In genomic region chr4:99660073-99660611, GRCm38 (mm10) we compare ENCODE assay signal across 8 mouse cellular contexts. TPM values are rescaled to one million over a fixed set of nuclear protein-coding genes. Genes with fewer than 3 reads are reported as not detected.
DNase-seq lines count a peak whose midpoint lies in the region; ATAC-seq and TF ChIP-seq lines count a peak whose summit lies in the region.

No protein-coding gene starts in this region.

- peak overlapping the region; percentile 46 for H3K4me2 ChIP-seq in heart, embryonic 12.5 days
- 0 out of 2 replicates have a peak overlapping the region, but pooled peaks have one; percentile 11 for H3K4me2 ChIP-seq in limb, embryonic 14.5 days (replicated peaks; ENCODE audit: low read depth, low read length, severe bottlenecking)

- TF ChIP-seq POLR2A in bone marrow macrophage, adult 2 months (IDR thresholded peaks at IDR 0.05; ENCODE audit: borderline replicate concordance, low read depth, low read length): no peak
- no peak for TF ChIP-seq POLR2A in limb, embryonic 14.5 days (IDR thresholded peaks at IDR 0.05; ENCODE audit: borderline replicate concordance, extremely low read depth, insufficient read depth, insufficient read length)

- no peaks in the 10 kb centered on the region for H3K4me1 ChIP-seq in bone marrow macrophage, adult 2 months (ENCODE audit: control insufficient read depth, insufficient read depth, low read length)
- peaks cover 30% of the 10 kb centered on the region for H3K4me1 ChIP-seq in heart, embryonic 12.5 days (replicated peaks)
- peaks cover 4% of the 10 kb centered on the region; the same call in 1 of the 2 replicates for H3K4me1 ChIP-seq in limb, embryonic 14.5 days (ENCODE audit: control insufficient read depth, insufficient read depth, low read length)

- ATAC-seq in heart, embryonic 12.5 days (ENCODE audit: insufficient number of reproducible peaks, low FRiP score): no peak
- ATAC-seq in limb, embryonic 14.5 days (ENCODE audit: low FRiP score, low read depth): no peak
- ATAC-seq in megakaryocyte progenitor cell, adult 5-6 weeks (replicated peaks; ENCODE audit: poor library complexity): no peak

- peaks cover 72% of the 10 kb centered on the region for H3K27me3 ChIP-seq in heart, embryonic 12.5 days (replicated peaks)
- peaks cover 95% of the 10 kb centered on the region for H3K27me3 ChIP-seq in limb, embryonic 14.5 days (ENCODE audit: control insufficient read depth, insufficient read depth, low read length)

- peak overlapping the region; percentile 27; the same call in 1 of the 2 replicates for H3K4me3 ChIP-seq in bone marrow macrophage, adult 2 months (ENCODE audit: insufficient read depth, low read length)
- peak overlapping the region; percentile 29 for H3K4me3 ChIP-seq in heart, embryonic 12.5 days
- no peak overlapping the region for H3K4me3 ChIP-seq in limb, embryonic 14.5 days (replicated peaks; ENCODE audit: low read length)

- peak; percentile 86 for DNase-seq in heart, adult 11 months
- no peak for DNase-seq in heart, postnatal 25 days (ENCODE audit: low spot score)
- DNase-seq in limb, embryonic 14.5 days (ENCODE audit: low spot score): peak; percentile 27
- no peak for DNase-seq in c-Kit-positive CD71-positive TER-119-positive erythroid progenitor cells, embryonic 14.5 days (ENCODE audit: low spot score)
- no peak for DNase-seq in spleen, postnatal 4 days (ENCODE audit: low spot score in 2 of 2)

- H3K9ac ChIP-seq in heart, embryonic 12.5 days: no peak overlapping the region; the same call in 1 of the 2 replicates
- no peak overlapping the region for H3K9ac ChIP-seq in limb, embryonic 14.5 days (ENCODE audit: low read depth, low read length, severe bottlenecking)

- no peak overlapping the region for H3K27ac ChIP-seq in bone marrow macrophage, adult 2 months (ENCODE audit: insufficient read depth, low read depth, low read length)
- no peak overlapping the region for H3K27ac ChIP-seq in heart, embryonic 12.5 days (ENCODE audit: poor library complexity, severe bottlenecking)
- H3K27ac ChIP-seq in limb, embryonic 14.5 days (replicated peaks; ENCODE audit: low read depth, low read length): no peak overlapping the region

- under 1% methylated on average over 20 of the region's 20 CpGs for WGBS in heart, embryonic 12.5 days
- WGBS in limb, embryonic 14.5 days: 2% methylated on average over 20 of the region's 20 CpGs

- H3K9me3 ChIP-seq in heart, embryonic 12.5 days (replicated peaks): no peaks in the 10 kb centered on the region
- no peaks in the 10 kb centered on the region for H3K9me3 ChIP-seq in limb, embryonic 14.5 days (ENCODE audit: control insufficient read depth, low read length)

- no peak for TF ChIP-seq CTCF in bone marrow macrophage, adult 2 months (IDR thresholded peaks at IDR 0.05; ENCODE audit: low read depth, low read length)

- no peaks in the 10 kb centered on the region for H3K36me3 ChIP-seq in heart, embryonic 12.5 days
- H3K36me3 ChIP-seq in limb, embryonic 14.5 days (ENCODE audit: control insufficient read depth, insufficient read depth, low read length): no peaks in the 10 kb centered on the region

- intact Hi-C loops in heart, postnatal 25 days (cut with DNase I): loop anchor here (5.0 kb wide), 1 partner anchor 107 kb away; no protein-coding TSS in a partner anchor

RNA-seq across cellular contexts. Expression of gene Foxd3, which starts 4.0 kb away (rescaled TPM):
- total RNA-seq in heart, postnatal 25 days (2021): under 1 TPM; 0.60 to 0.98 TPM
- not detected in 2 replicates for polyA plus RNA-seq in bone marrow macrophage, adult 2 months (2012; ENCODE audit: insufficient read depth, insufficient read length, missing spikeins)
- not detected in 2 replicates for polyA plus RNA-seq in heart, embryonic 12.5 days (2016; fragmentation: Nextera tagmentation; extraction: Ambion mirVana)
- polyA plus RNA-seq in limb, embryonic 14.5 days (2012; rRNA removed): 3.3 and 4.2 TPM in 2 replicates
- 0.81 and 0.87 TPM in 2 replicates for polyA plus RNA-seq in limb, embryonic 14.5 days (2014; fragmentation: Nextera tagmentation; extraction: Ambion mirVana)
- total RNA-seq in megakaryocyte progenitor cell, adult 5-6 weeks (2015): not detected in 2 replicates
- not detected in 2 replicates for total RNA-seq in megakaryocyte progenitor cell, adult 5-6 weeks (2017)

RNA-seq across cellular contexts. Expression of gene Alg6, which starts 55.3 kb away (rescaled TPM):
- 1 to 10 TPM; 6.7 to 6.8 TPM for total RNA-seq in heart, postnatal 25 days (2021)
- 12.9 and 13.3 TPM in 2 replicates for polyA plus RNA-seq in bone marrow macrophage, adult 2 months (2012; ENCODE audit: insufficient read depth, insufficient read length, missing spikeins)
- polyA plus RNA-seq in heart, embryonic 12.5 days (2016; fragmentation: Nextera tagmentation; extraction: Ambion mirVana): 11.2 and 13.1 TPM in 2 replicates
- 20.7 and 25.0 TPM in 2 replicates for polyA plus RNA-seq in limb, embryonic 14.5 days (2012; rRNA removed)
- polyA plus RNA-seq in limb, embryonic 14.5 days (2014; fragmentation: Nextera tagmentation; extraction: Ambion mirVana): 17.4 and 18.9 TPM in 2 replicates
- 19.3 and 27.1 TPM in 2 replicates for total RNA-seq in megakaryocyte progenitor cell, adult 5-6 weeks (2015)
- total RNA-seq in megakaryocyte progenitor cell, adult 5-6 weeks (2017): 18.2 and 20.6 TPM in 2 replicates

Comparison
In these comparisons a context has a peak if more than half of its experiments do, and no peak if none do; other contexts are left out.
1. DNase-seq: peak in heart, adult 11 months (single experiment) and limb, embryonic 14.5 days (single experiment); none in heart, postnatal 25 days (single experiment), c-Kit-positive CD71-positive TER-119-positive erythroid progenitor cells, embryonic 14.5 days (single experiment) and spleen, postnatal 4 days (0 of 2).